19 mouse cellular contexts compared by ENCODE assay signal in the genomic region with DNA sequence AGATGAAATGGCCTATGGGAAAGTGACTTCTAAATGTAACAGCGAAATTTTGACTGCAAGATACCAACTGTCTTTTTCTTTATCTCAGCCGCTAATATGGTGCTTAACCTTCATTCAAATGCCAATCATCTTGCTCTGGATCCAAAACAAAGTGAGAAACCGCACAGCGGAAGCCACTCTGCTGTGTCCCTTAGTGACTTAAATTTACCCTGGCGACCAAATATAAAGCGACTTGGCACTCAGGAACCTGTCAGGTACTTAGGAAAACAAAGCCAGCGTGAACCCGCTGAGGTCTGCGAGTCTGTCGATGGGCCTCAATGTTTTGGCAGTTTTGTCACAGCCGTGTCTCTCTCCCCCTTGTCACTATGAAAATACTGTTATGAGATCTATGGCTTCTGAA.
"Had no signal": no experiment of that assay in that cellular context is flagged by ENCODE, and none has a peak within 500 bp of the region (broad histone marks: within the 10 kb centered on the region; RNA-seq: fewer than 3 reads in every experiment).

No protein-coding gene starts in this region.

- H3K4me3 ChIP-seq: limb, embryonic 10.5 days; limb, embryonic 13.5 days; liver, embryonic 12.5 days; liver, embryonic 15.5 days; lung, embryonic 15.5 days; myocyte; neural tube, embryonic 13.5 days; stomach, embryonic 15.5 days had no signal

- H3K4me2 ChIP-seq: limb, embryonic 13.5 days; liver, embryonic 12.5 days; liver, embryonic 15.5 days; lung, embryonic 15.5 days; neural tube, embryonic 13.5 days; stomach, embryonic 15.5 days had no signal

- H3K4me1 ChIP-seq: limb, embryonic 10.5 days; limb, embryonic 13.5 days; liver, embryonic 12.5 days; liver, embryonic 15.5 days; lung, embryonic 15.5 days; stomach, embryonic 15.5 days had no signal

- DNase-seq: kidney, adult 9 months; kidney, postnatal 14 days; kidney, postnatal 4 days; liver; lung, postnatal 14 days; retina, postnatal 1 day; right cerebral cortex, postnatal 25 days; spleen, adult 18-20 months; thymus, postnatal 25 days had no signal

- H3K36me3 ChIP-seq: limb, embryonic 10.5 days; limb, embryonic 13.5 days; liver, embryonic 12.5 days; liver, embryonic 15.5 days; lung, embryonic 15.5 days; neural tube, embryonic 13.5 days; stomach, embryonic 15.5 days had no signal

- H3K9me3 ChIP-seq: limb, embryonic 10.5 days; limb, embryonic 13.5 days; liver, embryonic 12.5 days; liver, embryonic 15.5 days; lung, embryonic 15.5 days; neural tube, embryonic 13.5 days; stomach, embryonic 15.5 days had no signal

- H3K9ac ChIP-seq: limb, embryonic 13.5 days; liver, embryonic 12.5 days; liver, embryonic 15.5 days; lung, embryonic 15.5 days; neural tube, embryonic 13.5 days; stomach, embryonic 15.5 days had no signal

- H3K27me3 ChIP-seq: limb, embryonic 13.5 days; liver, embryonic 12.5 days; liver, embryonic 15.5 days; lung, embryonic 15.5 days; neural tube, embryonic 13.5 days; stomach, embryonic 15.5 days had no signal

- ATAC-seq: liver, embryonic 12.5 days; midbrain, embryonic 16.5 days had no signal

- H3K27ac ChIP-seq: limb, embryonic 10.5 days; limb, embryonic 13.5 days; liver, embryonic 12.5 days; liver, embryonic 15.5 days; lung, embryonic 15.5 days; macrophage; neural tube, embryonic 13.5 days; stomach, embryonic 15.5 days had no signal
